ENCODE assay signal across 31 mouse cellular contexts in the genomic region with DNA sequence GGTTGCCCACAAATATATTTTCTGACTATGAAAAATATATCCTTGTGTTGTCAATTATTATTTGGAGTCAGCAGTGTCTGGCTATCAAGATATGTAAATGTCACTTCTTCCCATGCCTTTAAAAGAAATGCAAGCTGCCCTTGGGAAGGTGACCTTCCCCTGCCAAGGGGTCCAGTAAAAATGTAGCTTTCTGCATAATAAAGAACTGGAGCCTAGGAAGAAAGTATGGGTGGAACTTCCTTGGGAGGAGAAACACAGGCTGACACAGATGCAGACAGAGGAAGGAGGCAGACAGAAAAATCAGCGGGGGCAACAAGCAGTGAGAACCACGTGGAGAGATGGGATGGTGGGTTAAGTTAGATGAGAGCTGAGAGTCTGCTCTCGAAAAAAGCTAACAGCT.
"Had no signal": no experiment of that assay in that cellular context is flagged by ENCODE, and none has a peak within 500 bp of the region (broad histone marks: within the 10 kb centered on the region; RNA-seq: fewer than 3 reads in every experiment).

No protein-coding gene starts in this region.

- H3K27ac ChIP-seq: limb, embryonic 10.5 days; limb, embryonic 12.5 days; limb, embryonic 13.5 days; limb, embryonic 15.5 days; liver, embryonic 12.5 days; liver, embryonic 13.5 days; liver, embryonic 14.5 days; liver, embryonic 15.5 days; lung, embryonic 15.5 days; macrophage; midbrain, embryonic 10.5 days; midbrain, embryonic 12.5 days; midbrain, embryonic 13.5 days; midbrain, embryonic 15.5 days; neural tube, embryonic 12.5 days; neural tube, embryonic 13.5 days had no signal

- DNase-seq: left cerebral cortex, postnatal 4 days; liver; liver, embryonic 13.5 days; liver, postnatal 0 days; lung, adult 18-20 months; lung, adult 2 months; lung, embryonic 14.5 days; lung, postnatal 10 days; lung, postnatal 14 days; lung, postnatal 36 days; lung, postnatal 4 days; midbrain, embryonic 14.5 days had no signal

- H3K4me3 ChIP-seq: limb, embryonic 10.5 days; limb, embryonic 12.5 days; limb, embryonic 13.5 days; limb, embryonic 15.5 days; liver, embryonic 12.5 days; liver, embryonic 13.5 days; liver, embryonic 15.5 days; lung, embryonic 15.5 days; megakaryocyte, embryonic 14.5 days; midbrain, embryonic 10.5 days; midbrain, embryonic 12.5 days; midbrain, embryonic 13.5 days; midbrain, embryonic 15.5 days; myocyte; neural tube, embryonic 12.5 days; neural tube, embryonic 13.5 days had no signal

- ATAC-seq: liver, embryonic 12.5 days; liver, postnatal 0 days; lung, postnatal 0 days; midbrain, embryonic 13.5 days; midbrain, embryonic 15.5 days; midbrain, embryonic 16.5 days had no signal

- H3K9me3 ChIP-seq: limb, embryonic 10.5 days; limb, embryonic 12.5 days; limb, embryonic 13.5 days; limb, embryonic 15.5 days; liver, embryonic 12.5 days; liver, embryonic 13.5 days; liver, embryonic 15.5 days; lung, embryonic 15.5 days; midbrain, embryonic 10.5 days; midbrain, embryonic 12.5 days; midbrain, embryonic 13.5 days; midbrain, embryonic 15.5 days; neural tube, embryonic 12.5 days; neural tube, embryonic 13.5 days had no signal

- H3K4me1 ChIP-seq: limb, embryonic 10.5 days; limb, embryonic 12.5 days; limb, embryonic 13.5 days; limb, embryonic 15.5 days; liver, embryonic 12.5 days; liver, embryonic 13.5 days; liver, embryonic 15.5 days; lung, embryonic 15.5 days; megakaryocyte, embryonic 14.5 days; midbrain, embryonic 10.5 days; midbrain, embryonic 12.5 days; midbrain, embryonic 13.5 days; midbrain, embryonic 15.5 days; neural tube, embryonic 12.5 days; neural tube, embryonic 13.5 days had no signal

- H3K9ac ChIP-seq: limb, embryonic 12.5 days; limb, embryonic 13.5 days; limb, embryonic 15.5 days; liver, embryonic 12.5 days; liver, embryonic 13.5 days; liver, embryonic 14.5 days; liver, embryonic 15.5 days; liver, postnatal 0 days; lung, embryonic 14.5 days; lung, embryonic 15.5 days; midbrain, embryonic 12.5 days; midbrain, embryonic 13.5 days; midbrain, embryonic 15.5 days; neural tube, embryonic 12.5 days; neural tube, embryonic 13.5 days had no signal

- H3K36me3 ChIP-seq: limb, embryonic 10.5 days; limb, embryonic 12.5 days; limb, embryonic 13.5 days; limb, embryonic 15.5 days; liver, embryonic 12.5 days; liver, embryonic 13.5 days; liver, embryonic 15.5 days; lung, embryonic 15.5 days; midbrain, embryonic 10.5 days; midbrain, embryonic 12.5 days; midbrain, embryonic 13.5 days; midbrain, embryonic 15.5 days; neural tube, embryonic 12.5 days; neural tube, embryonic 13.5 days had no signal
